Mouse (Mus musculus) kidney, embryonic 15.5 days (tissue): ENCODE measurements around the gene Pawr. TPM values are rescaled to one million over a fixed set of nuclear protein-coding genes. Genes with fewer than 3 reads are reported as not detected.
A peak's percentile ranks its signal among the peaks of the same experiment; 100 is the strongest.

Experiments
- ATAC-seq: fragments of 200-750 bp; cut with Nextera tagmentation; replicated peaks from 2 replicates; pipeline ENCODE4 v1.8.0; 2017; ENCODE audit warnings: moderate TSS enrichment; ENCODE audit not compliant: low FRiP score
- H3K27ac ChIP-seq: fragments of 300-500 bp; sonication (generic); 2 replicates; pipeline ENCODE4 v1.5.1; 2015; ENCODE audit warnings: mild to moderate bottlenecking, inconsistent platforms
- H3K27me3 ChIP-seq: fragments of 300-500 bp; sonication (generic); 2 replicates; pipeline ENCODE4 v1.6.1; 2015; ENCODE audit warnings: inconsistent platforms
- H3K36me3 ChIP-seq: fragments of 300-500 bp; sonication (generic); 2 replicates; pipeline ENCODE4 v1.6.1; 2015; ENCODE audit warnings: inconsistent platforms
- H3K4me1 ChIP-seq: fragments of 300-500 bp; sonication (generic); 2 replicates; pipeline ENCODE4 v1.6.1; 2015; ENCODE audit warnings: inconsistent platforms
- H3K4me2 ChIP-seq: fragments of 300-500 bp; sonication (generic); 2 replicates; pipeline ENCODE4 v1.6.1; 2015; ENCODE audit warnings: moderate library complexity, mild to moderate bottlenecking, inconsistent platforms
- H3K4me3 ChIP-seq: fragments of 300-500 bp; sonication (generic); replicated peaks from 2 replicates; pipeline ENCODE4 v1.5.1; 2015; ENCODE audit warnings: mild to moderate bottlenecking, inconsistent platforms
- H3K9ac ChIP-seq: fragments of 300-500 bp; sonication (generic); 2 replicates; pipeline ENCODE4 v1.6.1; 2015; ENCODE audit warnings: mild to moderate bottlenecking, inconsistent platforms
- H3K9me3 ChIP-seq: fragments of 300-500 bp; sonication (generic); replicated peaks from 2 replicates; pipeline ENCODE4 v1.6.1; 2016; ENCODE audit warnings: inconsistent platforms
- WGBS: fragments of 180-500 bp; shearing (Covaris S2); methylation state at CpG from one replicate; pipeline ENCODE4 v1.1.7; 2015; ENCODE audit warnings: mixed read lengths; 5-methylcytosine and 5-hydroxymethylcytosine counted together
- microRNA-seq: library from miRNA; unstranded; fragments of <30 nt; microRNA quantifications from one replicate; pipeline ENCODE4, GENCODE M21; 2016
- polyA plus RNA-seq: library from polyadenylated mRNA; unstranded; fragments of >200 nt; fragmentation: Nextera tagmentation; extraction: Ambion mirVana; gene quantifications from 2 replicates; pipeline ENCODE4 v1.2.1, GENCODE M21; 2015

The Pawr gene
- polyA plus RNA-seq, 1 experiment from 2014 or later, result 17.5 TPM

GRCm38 (mm10) chr10:108450401-108450800 lies 118.5 kb downstream of the Pawr start:
- H3K9me3 ChIP-seq, result no peaks in the 10 kb centered on the region
- no peak overlapping the region for H3K9ac ChIP-seq
- H3K27ac ChIP-seq, result no peak overlapping the region
- no peak overlapping the region for H3K4me2 ChIP-seq
- peaks cover 30% of the 10 kb centered on the region for H3K4me1 ChIP-seq
- no peak for ATAC-seq
- 80% methylated on average over 4 of the region's 4 CpGs for WGBS
- H3K27me3 ChIP-seq, result no peaks in the 10 kb centered on the region
- no peaks in the 10 kb centered on the region for H3K36me3 ChIP-seq
- no peak overlapping the region for H3K4me3 ChIP-seq

DNA sequence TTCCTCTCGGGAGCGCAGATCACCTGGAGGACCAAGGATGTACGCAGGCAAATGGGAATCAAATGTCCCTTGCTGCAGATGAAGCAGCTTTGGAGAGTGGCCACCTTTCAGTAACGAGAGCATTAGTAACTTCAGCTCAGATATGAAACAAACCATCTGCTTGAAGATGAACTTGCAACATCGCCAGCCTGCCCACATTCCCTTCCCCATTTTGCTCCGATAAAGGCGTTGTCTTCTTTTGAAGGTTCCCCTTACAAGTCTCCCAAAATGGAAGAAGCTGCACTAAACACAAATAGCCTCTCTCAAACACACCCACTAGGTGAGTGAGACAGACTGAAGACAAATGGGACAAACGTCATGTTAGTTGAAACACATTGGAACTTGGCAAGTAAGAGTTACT lies 119.6 kb downstream of the Pawr start:
- ATAC-seq, result no peak
- Histone ChIP-seq H3K4me1 (peaks cover 23% of the 10 kb centered on the region), H3K27ac (no peak overlapping the region), H3K4me2 (no peak overlapping the region), H3K9me3 (no peaks in the 10 kb centered on the region), H3K27me3 (no peaks in the 10 kb centered on the region), H3K4me3 (no peak overlapping the region), H3K36me3 (no peaks in the 10 kb centered on the region), H3K9ac (no peak overlapping the region)
- 90% methylated on average over 8 of the region's 8 CpGs for WGBS

DNA sequence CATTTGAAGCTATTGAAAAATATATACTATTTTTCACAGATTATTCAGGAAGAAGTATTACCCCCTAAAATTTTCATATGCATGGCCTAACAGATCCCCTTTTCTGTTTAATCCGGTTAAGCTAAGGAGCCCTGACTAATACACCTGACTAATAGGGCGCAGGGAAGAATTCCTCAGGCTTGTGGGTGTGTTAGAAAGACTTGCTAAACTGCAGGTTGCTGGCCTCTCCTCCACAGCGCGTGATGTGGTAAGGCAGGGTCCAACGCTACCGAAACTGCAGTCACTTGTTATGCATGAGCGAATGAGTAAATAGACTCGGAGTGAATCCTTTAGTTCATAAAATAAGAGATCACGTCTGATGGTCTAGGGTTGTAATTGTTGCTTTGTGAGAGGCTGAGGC lies 120.5 kb downstream of the Pawr start:
- H3K36me3 ChIP-seq, result no peaks in the 10 kb centered on the region
- H3K9ac ChIP-seq, result no peak overlapping the region
- no peak overlapping the region for H3K27ac ChIP-seq
- H3K4me2 ChIP-seq, result no peak overlapping the region
- 75% methylated on average over 9 of the region's 9 CpGs for WGBS
- ATAC-seq, result no peak; the same call in 1 of the 2 replicates
- no peaks in the 10 kb centered on the region for H3K27me3 ChIP-seq
- H3K9me3 ChIP-seq, result no peaks in the 10 kb centered on the region
- peaks cover 16% of the 10 kb centered on the region for H3K4me1 ChIP-seq
- no peak overlapping the region for H3K4me3 ChIP-seq

DNA sequence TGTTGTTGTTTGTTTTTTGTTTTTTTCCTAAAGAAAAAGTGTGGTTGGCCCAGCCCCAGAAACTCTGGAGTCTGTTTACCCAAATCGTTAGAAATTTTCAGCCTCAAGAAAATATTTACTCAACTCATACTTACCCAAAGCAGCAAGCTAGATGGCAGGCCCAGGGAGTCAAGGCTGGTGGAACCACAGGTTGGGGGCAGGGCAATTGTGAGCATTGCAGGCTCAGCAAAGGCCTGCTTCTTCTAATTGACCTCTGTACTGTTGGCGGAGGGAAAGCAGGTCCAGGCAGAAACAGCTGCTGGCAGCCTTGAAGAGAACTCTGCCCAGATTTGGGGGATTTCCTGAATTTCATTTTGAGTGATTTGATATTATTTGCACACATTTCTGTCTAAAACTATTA lies 121.6 kb downstream of the Pawr start:
- H3K4me1 ChIP-seq, result peaks cover 15% of the 10 kb centered on the region
- H3K27me3 ChIP-seq, result no peaks in the 10 kb centered on the region
- H3K4me3 ChIP-seq, result no peak overlapping the region
- ATAC-seq, result 0 out of 2 replicates have a peak, but pooled peaks have one; percentile 44
- no peak overlapping the region for H3K4me2 ChIP-seq
- no peaks in the 10 kb centered on the region for H3K36me3 ChIP-seq
- H3K27ac ChIP-seq, result 0 out of 2 replicates have a peak overlapping the region, but pooled peaks have one; percentile 13
- no peaks in the 10 kb centered on the region for H3K9me3 ChIP-seq
- WGBS, result 61% methylated on average over 2 of the region's 2 CpGs
- H3K9ac ChIP-seq, result no peak overlapping the region

DNA sequence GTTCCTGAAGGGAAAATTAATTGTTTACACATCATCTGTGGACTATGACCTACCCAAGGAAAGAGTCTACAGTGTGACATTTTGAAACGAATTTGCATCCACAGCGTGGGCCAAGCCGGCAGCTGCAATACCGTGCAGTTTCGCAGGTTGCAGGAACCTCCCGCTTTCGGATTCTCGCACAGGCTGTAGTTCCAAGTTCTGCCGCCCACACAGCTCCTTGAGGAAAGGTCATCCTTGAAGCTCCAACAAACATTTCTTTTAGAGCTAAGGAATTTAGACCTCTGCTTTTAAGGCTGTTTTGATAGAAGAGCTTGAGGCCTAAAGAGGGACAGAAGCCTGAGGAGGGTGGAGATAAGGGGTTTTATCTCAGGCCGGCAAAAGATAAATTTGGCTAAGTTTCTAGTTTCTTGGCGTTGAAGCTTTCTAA lies 122.8 kb downstream of the Pawr start:
- 51% methylated on average over 11 of the region's 11 CpGs for WGBS
- peak; percentile 64 for ATAC-seq
- Histone ChIP-seq H3K4me3 (no peak overlapping the region), H3K4me2 (no peak overlapping the region), H3K36me3 (no peaks in the 10 kb centered on the region), H3K27me3 (no peaks in the 10 kb centered on the region), H3K27ac (peak overlapping the region; percentile 56), H3K9me3 (no peaks in the 10 kb centered on the region), H3K9ac (no peak overlapping the region), H3K4me1 (peaks cover 15% of the 10 kb centered on the region)

DNA sequence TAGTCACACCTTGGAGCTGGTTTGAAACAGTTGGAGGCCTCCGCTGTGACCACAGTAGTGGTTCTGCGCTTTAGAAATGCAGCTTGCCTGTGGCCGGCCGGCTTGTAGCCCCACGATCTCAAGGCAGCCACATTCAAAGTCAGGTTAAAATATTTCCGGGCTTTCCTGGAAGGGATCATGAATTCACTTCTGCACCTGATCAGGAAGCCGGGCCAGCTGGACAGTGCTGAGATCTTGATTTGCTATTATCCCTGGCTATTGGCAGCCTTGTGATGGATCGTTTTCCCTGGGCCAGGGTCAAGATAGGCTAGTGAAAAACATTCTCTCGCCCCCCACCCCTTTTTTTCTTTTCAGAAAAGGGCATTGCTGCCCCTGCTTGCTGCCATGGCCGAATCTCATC lies 123.3 kb downstream of the Pawr start:
- peak overlapping the region; percentile 56 for H3K27ac ChIP-seq
- H3K4me2 ChIP-seq, result no peak overlapping the region
- H3K4me3 ChIP-seq, result no peak overlapping the region
- 72% methylated on average over 10 of the region's 10 CpGs for WGBS
- no peak for ATAC-seq
- H3K27me3 ChIP-seq, result no peaks in the 10 kb centered on the region
- no peak overlapping the region for H3K9ac ChIP-seq
- H3K4me1 ChIP-seq, result peaks cover 15% of the 10 kb centered on the region
- no peaks in the 10 kb centered on the region for H3K36me3 ChIP-seq
- no peaks in the 10 kb centered on the region for H3K9me3 ChIP-seq

DNA sequence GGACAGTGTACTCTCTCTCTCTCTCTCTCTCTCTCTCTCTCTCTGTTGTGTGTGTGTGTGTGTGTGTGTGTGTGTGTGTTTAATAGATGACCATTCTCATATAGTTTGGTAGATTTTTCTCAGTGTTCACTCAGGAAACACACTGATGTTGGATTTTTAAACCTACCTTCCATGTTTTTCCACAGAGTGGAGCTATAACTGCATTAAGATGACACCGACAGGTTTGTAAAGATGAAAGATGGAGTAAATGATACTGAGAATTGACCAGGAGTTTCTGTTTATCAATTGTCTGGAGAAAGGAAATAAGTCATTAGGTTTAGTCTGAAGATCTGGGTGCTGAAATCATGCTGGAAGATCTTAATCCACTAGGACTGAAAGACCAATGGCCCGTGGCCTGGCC lies 124.0 kb downstream of the Pawr start:
- peaks cover 15% of the 10 kb centered on the region for H3K4me1 ChIP-seq
- WGBS, result 65% methylated on average over 2 of the region's 2 CpGs
- no peaks in the 10 kb centered on the region for H3K36me3 ChIP-seq
- no peak for ATAC-seq
- H3K4me2 ChIP-seq, result no peak overlapping the region
- no peak overlapping the region for H3K9ac ChIP-seq
- H3K27ac ChIP-seq, result no peak overlapping the region
- no peaks in the 10 kb centered on the region for H3K9me3 ChIP-seq
- no peaks in the 10 kb centered on the region for H3K27me3 ChIP-seq
- no peak overlapping the region for H3K4me3 ChIP-seq

- H3K36me3 ChIP-seq, result no peaks in the 10 kb centered on the region
- ATAC-seq, result no peak
- H3K27me3 ChIP-seq, result no peaks in the 10 kb centered on the region
- H3K9ac ChIP-seq, result no peak overlapping the region
- H3K4me2 ChIP-seq, result no peak overlapping the region
- peaks cover 15% of the 10 kb centered on the region for H3K4me1 ChIP-seq
- no peak overlapping the region for H3K4me3 ChIP-seq
- H3K27ac ChIP-seq, result no peak overlapping the region
- no peaks in the 10 kb centered on the region for H3K9me3 ChIP-seq
- WGBS, result 98% methylated on average over 2 of the region's 2 CpGs
Observed at GRCm38 (mm10) chr10:108457054-108457453, 125.1 kb downstream of the Pawr start.

- Histone ChIP-seq H3K4me2 (no peak overlapping the region), H3K36me3 (no peaks in the 10 kb centered on the region), H3K4me3 (no peak overlapping the region), H3K4me1 (no peaks in the 10 kb centered on the region), H3K27ac (no peak overlapping the region), H3K27me3 (no peaks in the 10 kb centered on the region), H3K9me3 (no peaks in the 10 kb centered on the region), H3K9ac (no peak overlapping the region)
- WGBS, result 90% methylated on average over 2 of the region's 2 CpGs
- no peak for ATAC-seq
Observed at GRCm38 (mm10) chr10:108461862-108462261, 129.9 kb downstream of the Pawr start.

Small RNA genes lying within 50 kb of the gene (microRNA-seq; reads per million reads assigned to microRNA genes)
- not detected for gene Gm25591

Other genes starting within 250 kb of the Pawr start
- 87.2 and 94.4 TPM in 2 replicates for gene Ppp1r12a, start 169.9 kb upstream of the Pawr start, polyA plus RNA-seq